Mouse (Mus musculus) forebrain, embryonic 12.5 days (tissue): ENCODE results near the gene Polr2c. TPM values are rescaled to one million over a fixed set of nuclear protein-coding genes. Genes with fewer than 3 reads are reported as not detected.

Experiments
- ATAC-seq: fragments of 200-750 bp; cut with Nextera tagmentation; 2 replicates; pipeline ENCODE4 v1.8.0; 2017; ENCODE audit warnings: moderate TSS enrichment; ENCODE audit not compliant: low FRiP score
- H3K27ac ChIP-seq: fragments of 300-500 bp; sonication (generic); 2 replicates; pipeline ENCODE4 v1.5.1; 2016; ENCODE audit warnings: mild to moderate bottlenecking
- H3K27me3 ChIP-seq: fragments of 300-500 bp; sonication (generic); 2 replicates; pipeline ENCODE4 v1.6.1; 2016; ENCODE audit warnings: mild to moderate bottlenecking
- H3K36me3 ChIP-seq: fragments of 300-500 bp; sonication (generic); replicated peaks from 2 replicates; pipeline ENCODE4 v1.6.1; 2016; ENCODE audit warnings: mild to moderate bottlenecking
- H3K4me1 ChIP-seq: fragments of 300-500 bp; sonication (generic); 2 replicates; pipeline ENCODE4 v1.6.1; 2016
- H3K4me2 ChIP-seq: fragments of 300-500 bp; sonication (generic); 2 replicates; pipeline ENCODE4 v1.6.1; 2016; ENCODE audit warnings: mild to moderate bottlenecking, moderate library complexity
- H3K4me3 ChIP-seq: fragments of 300-500 bp; sonication (generic); replicated peaks from 2 replicates; pipeline ENCODE4 v1.5.1; 2016; ENCODE audit warnings: mild to moderate bottlenecking
- H3K9ac ChIP-seq: fragments of 300-500 bp; sonication (generic); 2 replicates; pipeline ENCODE4 v1.6.1; 2016; ENCODE audit warnings: mild to moderate bottlenecking
- H3K9me3 ChIP-seq: fragments of 300-500 bp; sonication (generic); 2 replicates; pipeline ENCODE4 v1.6.1; 2016
- WGBS: fragments of 180-500 bp; shearing (Covaris S2); methylation state at CpG from one replicate; pipeline ENCODE4 v1.1.7; 2016; 5-methylcytosine and 5-hydroxymethylcytosine counted together
- polyA plus RNA-seq: library from polyadenylated mRNA; unstranded; fragments of >200 nt; fragmentation: Nextera tagmentation; extraction: Ambion mirVana; gene quantifications from 2 replicates; pipeline ENCODE4 v1.2.1, GENCODE M21; 2016

The Polr2c gene
- polyA plus RNA-seq, 1 experiment from 2014 or later: 144 TPM

GRCm38 (mm10) chr8:94901031-94901430 is 43.8 kb downstream of the Polr2c start:
- Histone ChIP-seq H3K4me2 (no peak overlapping the region), H3K27ac (0 out of 2 replicates have a peak overlapping the region, but pooled peaks have one; percentile 2), H3K4me1 (peaks cover 18% of the 10 kb centered on the region), H3K4me3 (no peak overlapping the region), H3K36me3 (peaks cover 13% of the 10 kb centered on the region; the same call in 1 of the 2 replicates), H3K27me3 (peaks cover 24% of the 10 kb centered on the region), H3K9me3 (no peaks in the 10 kb centered on the region), H3K9ac (no peak overlapping the region)
- 28% methylated on average over 5 of the region's 5 CpGs for WGBS
- no peak for ATAC-seq

GRCm38 (mm10) chr8:94903709-94904108 is 46.5 kb downstream of the Polr2c start:
- Histone ChIP-seq H3K36me3 (peaks cover 13% of the 10 kb centered on the region; the same call in 1 of the 2 replicates), H3K4me1 (peaks cover 18% of the 10 kb centered on the region), H3K27ac (no peak overlapping the region), H3K27me3 (0 out of 2 replicates have a peak, but pooled peaks cover 17% of the 10 kb centered on the region), H3K9ac (no peak overlapping the region), H3K9me3 (no peaks in the 10 kb centered on the region), H3K4me2 (no peak overlapping the region), H3K4me3 (no peak overlapping the region)
- ATAC-seq: no peak
- WGBS: 83% methylated on average over 12 of the region's 12 CpGs

- Histone ChIP-seq H3K36me3 (peaks cover 13% of the 10 kb centered on the region; the same call in 1 of the 2 replicates), H3K4me3 (no peak overlapping the region), H3K27me3 (0 out of 2 replicates have a peak, but pooled peaks cover 8% of the 10 kb centered on the region), H3K9me3 (no peaks in the 10 kb centered on the region), H3K27ac (no peak overlapping the region), H3K9ac (no peak overlapping the region), H3K4me2 (no peak overlapping the region), H3K4me1 (peaks cover 11% of the 10 kb centered on the region)
- ATAC-seq: no peak
- 82% methylated on average over 12 of the region's 12 CpGs for WGBS
Observed at GRCm38 (mm10) chr8:94904450-94905175, 47.4 kb downstream of the Polr2c start.

- ATAC-seq: no peak
- Histone ChIP-seq H3K4me2 (no peak overlapping the region), H3K36me3 (peaks cover 10% of the 10 kb centered on the region; the same call in 1 of the 2 replicates), H3K4me1 (peaks cover 3% of the 10 kb centered on the region), H3K4me3 (no peak overlapping the region), H3K9me3 (no peaks in the 10 kb centered on the region), H3K27ac (no peak overlapping the region), H3K9ac (no peak overlapping the region), H3K27me3 (peaks cover 14% of the 10 kb centered on the region)
- WGBS: 89% methylated on average over 18 of the region's 18 CpGs
Observed at GRCm38 (mm10) chr8:94907591-94908300, 50.5 kb downstream of the Polr2c start.

GRCm38 (mm10) chr8:94908847-94909246 is 51.6 kb downstream of the Polr2c start:
- Histone ChIP-seq H3K36me3 (peaks cover 7% of the 10 kb centered on the region; the same call in 1 of the 2 replicates), H3K4me3 (no peak overlapping the region), H3K4me2 (no peak overlapping the region), H3K27me3 (peaks cover 25% of the 10 kb centered on the region), H3K9ac (no peak overlapping the region), H3K27ac (no peak overlapping the region), H3K9me3 (no peaks in the 10 kb centered on the region), H3K4me1 (peaks cover 14% of the 10 kb centered on the region)
- ATAC-seq: no peak
- 9% methylated on average over 4 of the region's 4 CpGs for WGBS

- H3K4me1 ChIP-seq: peaks cover 42% of the 10 kb centered on the region
- H3K27ac ChIP-seq: no peak overlapping the region
Observed at GRCm38 (mm10) chr8:94913061-94913660, 55.9 kb downstream of the Polr2c start.

GRCm38 (mm10) chr8:94914256-94914655 is 57.0 kb downstream of the Polr2c start:
- Histone ChIP-seq H3K9me3 (no peaks in the 10 kb centered on the region), H3K4me2 (no peak overlapping the region), H3K36me3 (no peaks in the 10 kb centered on the region), H3K4me1 (peaks cover 43% of the 10 kb centered on the region), H3K27me3 (peaks cover 49% of the 10 kb centered on the region), H3K9ac (no peak overlapping the region), H3K4me3 (no peak overlapping the region), H3K27ac (no peak overlapping the region)
- ATAC-seq: no peak
- WGBS: 85% methylated on average over 6 of the region's 6 CpGs

More at GRCm38 (mm10) chr8:94913061-94913660, 55.9 kb downstream of the Polr2c start:
- H3K9ac ChIP-seq: peak overlapping the region; percentile 57
- H3K36me3 ChIP-seq: no peaks in the 10 kb centered on the region
- H3K4me3 ChIP-seq: peak overlapping the region; percentile 52
- peak; percentile 73 for ATAC-seq
- H3K9me3 ChIP-seq: no peaks in the 10 kb centered on the region
- H3K27me3 ChIP-seq: peaks cover 49% of the 10 kb centered on the region
- peak overlapping the region; percentile 80 for H3K4me2 ChIP-seq
- WGBS: 2% methylated on average over 77 of the region's 77 CpGs

GRCm38 (mm10) chr8:94914701-94915101 is 57.5 kb downstream of the Polr2c start:
- Histone ChIP-seq H3K4me1 (peaks cover 43% of the 10 kb centered on the region), H3K4me2 (0 out of 2 replicates have a peak overlapping the region, but pooled peaks have one; percentile 8), H3K27ac (peak overlapping the region; percentile 16; the same call in 1 of the 2 replicates), H3K4me3 (no peak overlapping the region), H3K27me3 (peaks cover 49% of the 10 kb centered on the region), H3K9ac (no peak overlapping the region), H3K36me3 (no peaks in the 10 kb centered on the region), H3K9me3 (no peaks in the 10 kb centered on the region)
- WGBS: 76% methylated on average over 3 of the region's 3 CpGs
- no peak for ATAC-seq

- H3K27me3 ChIP-seq: peaks cover 48% of the 10 kb centered on the region
- H3K9ac ChIP-seq: peak overlapping the region; percentile 48; the same call in 1 of the 2 replicates
- H3K4me1 ChIP-seq: peaks cover 43% of the 10 kb centered on the region
- H3K4me2 ChIP-seq: peak overlapping the region; percentile 82
- no peak for ATAC-seq
- WGBS: 43% methylated on average over 9 of the region's 9 CpGs
- peak overlapping the region; percentile 69 for H3K4me3 ChIP-seq
- no peaks in the 10 kb centered on the region for H3K36me3 ChIP-seq
- H3K9me3 ChIP-seq: no peaks in the 10 kb centered on the region
- H3K27ac ChIP-seq: no peak overlapping the region
Observed at GRCm38 (mm10) chr8:94916311-94916959, 59.2 kb downstream of the Polr2c start.

- Histone ChIP-seq H3K27ac (0 out of 2 replicates have a peak overlapping the region, but pooled peaks have one; percentile 33), H3K4me1 (peaks cover 43% of the 10 kb centered on the region), H3K4me2 (peak overlapping the region; percentile 82), H3K9me3 (no peaks in the 10 kb centered on the region), H3K4me3 (peak overlapping the region; percentile 69), H3K27me3 (peaks cover 43% of the 10 kb centered on the region), H3K36me3 (no peaks in the 10 kb centered on the region), H3K9ac (peak overlapping the region; percentile 48; the same call in 1 of the 2 replicates)
- ATAC-seq: no peak; the same call in none of the 2 replicates
- WGBS: 10% methylated on average over 10 of the region's 10 CpGs
Observed at GRCm38 (mm10) chr8:94916960-94917324, 59.7 kb downstream of the Polr2c start.

- Histone ChIP-seq H3K4me2 (peak overlapping the region; percentile 82), H3K9me3 (no peaks in the 10 kb centered on the region), H3K4me3 (peak overlapping the region; percentile 69), H3K27me3 (peaks cover 39% of the 10 kb centered on the region), H3K4me1 (peaks cover 45% of the 10 kb centered on the region), H3K9ac (peak overlapping the region; percentile 77), H3K27ac (0 out of 2 replicates have a peak overlapping the region, but pooled peaks have one; percentile 46), H3K36me3 (no peaks in the 10 kb centered on the region)
- 2% methylated on average over 27 of the region's 27 CpGs for WGBS
- peak; percentile 95 for ATAC-seq
Observed at GRCm38 (mm10) chr8:94917352-94917751, 60.1 kb downstream of the Polr2c start.
